Mouse (Mus musculus): ENCODE results near the gene Arpc2.

Arpc2 gene

DNA sequence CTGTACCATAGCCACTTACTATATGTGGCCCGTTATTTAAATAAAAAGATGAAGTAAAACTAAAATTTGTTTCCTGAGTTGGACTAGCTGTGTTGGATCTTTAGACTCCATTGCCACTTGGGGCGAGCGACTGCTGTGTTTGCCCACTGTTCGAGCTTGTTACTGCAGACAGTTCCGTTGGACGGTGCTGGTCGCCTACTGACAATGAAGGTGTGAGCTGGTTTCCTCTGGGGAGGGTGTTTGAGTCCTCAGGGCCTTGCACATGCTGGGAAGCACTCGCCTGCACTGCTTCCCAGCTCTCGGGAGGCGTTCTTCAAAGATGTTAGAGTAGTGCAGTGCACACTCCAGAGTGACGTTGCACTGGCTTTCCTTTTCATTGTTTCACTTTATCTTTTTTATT is 3.7 kb downstream of the Arpc2 start:
- DNase-seq: no peak

DNA sequence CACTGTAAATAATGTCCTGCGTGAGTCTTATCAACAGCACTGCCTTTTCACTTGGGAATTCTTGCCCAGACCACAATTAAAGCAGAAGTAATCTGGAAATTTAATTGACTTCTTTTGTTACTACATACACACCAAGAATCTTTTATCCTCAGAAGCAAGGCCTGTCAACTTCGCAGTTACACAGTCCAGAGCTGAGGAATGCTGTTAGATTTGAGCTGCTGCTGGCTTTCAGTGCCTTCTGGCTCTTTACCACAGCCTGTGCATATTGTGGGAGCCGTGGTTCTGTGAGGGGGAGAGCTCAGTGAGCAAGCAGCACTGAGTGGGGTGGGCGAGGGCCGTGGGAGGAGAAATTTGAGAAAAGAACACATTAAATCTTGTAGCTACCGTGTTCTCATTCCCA is 4.4 kb downstream of the Arpc2 start:
- no peak for DNase-seq

GRCm38 (mm10) chr1:74240832-74241231 is 4.9 kb downstream of the Arpc2 start:
- DNase-seq: no peak

- DNase-seq: no peak
Observed at GRCm38 (mm10) chr1:74245525-74245924, 9.6 kb downstream of the Arpc2 start.

- DNase-seq: no peak
Observed at GRCm38 (mm10) chr1:74248799-74249198, 12.9 kb downstream of the Arpc2 start.

GRCm38 (mm10) chr1:74249331-74249980 is 13.6 kb downstream of the Arpc2 start:
- no peak for DNase-seq

DNA sequence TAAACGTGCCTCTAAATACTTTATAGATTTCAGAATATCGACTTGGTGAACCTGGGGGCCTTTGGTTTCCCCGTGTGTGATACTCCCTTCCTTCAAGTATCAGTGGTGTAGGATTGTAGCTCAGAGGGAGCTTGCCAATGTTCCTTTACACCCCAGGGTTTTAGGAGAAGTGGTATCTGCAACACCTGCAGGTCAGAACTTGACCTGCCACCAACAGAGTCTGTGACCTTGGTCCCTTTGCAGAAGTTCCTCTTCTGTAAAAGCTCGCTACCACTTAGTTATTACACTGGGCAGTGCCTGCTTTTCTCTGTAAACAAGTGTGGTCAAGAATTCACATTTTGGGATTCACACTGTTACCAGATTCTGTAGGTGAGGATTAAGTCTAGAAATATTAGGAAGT is 14.2 kb downstream of the Arpc2 start:
- no peak for DNase-seq

DNA sequence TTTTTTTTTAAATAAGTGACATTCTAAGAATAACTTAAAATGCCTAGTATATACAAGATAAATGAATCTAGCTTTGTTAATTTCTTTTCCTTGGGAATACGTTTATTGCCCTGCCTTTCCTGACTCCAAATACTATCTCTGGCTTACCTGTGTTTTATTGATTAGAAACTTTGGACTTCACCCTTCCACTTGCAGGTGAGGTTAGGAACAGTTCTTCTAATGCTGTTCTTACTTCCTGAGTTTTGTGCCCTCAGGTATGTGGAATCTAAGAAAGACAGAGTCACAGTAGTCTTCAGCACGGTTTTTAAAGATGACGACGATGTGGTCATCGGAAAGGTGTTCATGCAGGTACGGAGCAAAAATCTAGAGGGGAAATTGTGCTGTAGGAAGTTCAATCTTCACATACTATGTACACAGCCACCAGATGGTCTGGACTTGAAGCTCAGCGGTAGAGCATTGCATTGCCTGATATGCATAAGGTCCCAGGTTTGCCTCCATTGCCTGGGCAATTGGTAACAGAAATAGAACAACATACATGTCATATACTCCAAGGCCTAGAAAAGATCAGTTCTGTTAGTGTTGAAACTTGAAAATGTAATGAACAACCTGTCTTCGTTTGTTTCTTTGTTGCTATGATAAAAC is 19.9 kb downstream of the Arpc2 start:
- no peak for DNase-seq

- no peak for DNase-seq
Observed at GRCm38 (mm10) chr1:74256782-74257181, 20.9 kb downstream of the Arpc2 start.

DNA sequence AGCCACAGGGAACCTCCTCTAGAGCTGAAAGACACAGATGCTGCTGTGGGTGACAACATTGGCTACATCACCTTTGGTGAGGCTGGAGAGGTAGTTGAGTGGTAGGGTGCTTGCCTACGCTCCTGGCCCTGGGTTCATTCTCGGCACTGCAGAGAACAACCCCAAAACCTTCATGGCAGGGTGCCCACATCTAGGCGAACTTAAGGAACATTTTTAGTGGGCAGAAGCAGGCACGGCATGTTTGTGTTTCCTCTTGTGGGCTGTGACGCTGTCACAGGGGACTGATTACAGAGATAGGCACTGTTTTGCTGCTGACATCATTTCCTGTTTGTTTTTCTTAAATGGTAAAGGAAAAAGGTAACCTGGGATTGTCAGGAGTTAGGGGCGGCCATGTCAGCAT is 26.6 kb downstream of the Arpc2 start:
- DNase-seq: no peak

GRCm38 (mm10) chr1:74268750-74269149 is 32.9 kb downstream of the Arpc2 start:
- DNase-seq: no peak

DNA sequence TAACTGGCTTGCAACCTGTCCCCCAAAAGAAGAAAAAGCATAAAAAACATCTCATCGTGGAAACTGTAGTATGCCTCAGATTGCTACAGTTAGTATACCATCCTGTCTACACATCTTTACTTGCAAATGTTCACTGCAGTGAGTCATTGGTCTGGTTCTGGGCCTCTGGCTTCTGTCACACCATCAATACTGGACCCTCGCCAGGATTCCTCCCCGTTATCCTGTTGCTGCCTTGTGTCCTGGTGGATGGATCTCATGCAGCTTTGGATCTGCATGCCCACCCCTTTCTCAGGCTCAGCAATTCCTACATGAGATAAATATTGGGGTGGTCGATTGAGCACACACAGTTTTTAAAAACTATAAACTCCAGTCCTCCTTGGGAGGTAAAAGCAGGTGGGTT is 35.8 kb downstream of the Arpc2 start:
- DNase-seq: no peak

GRCm38 (mm10) chr1:74275015-74275414 is 39.1 kb downstream of the Arpc2 start:
- no peak for DNase-seq

- no peak for DNase-seq
Observed at GRCm38 (mm10) chr1:74277041-74277440, 41.2 kb downstream of the Arpc2 start.

DNA sequence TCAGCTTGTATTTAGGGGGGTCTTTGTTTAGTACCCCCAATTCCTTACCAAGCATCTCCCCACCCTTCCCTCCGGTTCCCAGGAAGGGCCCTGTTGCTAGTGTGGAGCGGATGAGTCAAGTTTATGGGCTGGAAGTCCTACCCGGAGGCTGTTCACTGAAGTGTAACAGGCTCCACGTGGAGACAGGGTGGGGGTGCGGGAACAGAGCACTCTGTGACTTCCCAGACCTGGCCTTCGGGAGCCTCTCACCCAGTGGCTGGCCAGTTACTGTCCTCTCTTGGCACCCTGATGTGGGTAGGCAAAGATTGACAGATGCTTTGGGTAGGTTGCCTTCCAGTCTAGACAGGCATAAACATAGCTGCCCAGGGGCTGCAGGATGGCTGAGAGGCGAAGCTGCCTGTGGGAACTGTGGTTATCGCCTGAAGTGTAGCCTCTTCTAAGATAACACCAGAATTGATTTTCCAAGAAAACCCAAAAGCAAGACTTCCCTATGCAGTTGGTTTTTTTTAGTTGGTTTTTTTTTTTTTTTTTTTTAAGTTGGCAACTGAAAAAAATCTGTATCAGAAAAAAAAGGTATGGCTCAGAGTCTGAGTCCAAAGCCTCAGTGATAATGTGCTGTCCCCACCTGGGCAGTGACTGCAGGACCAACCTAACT is 42.1 kb downstream of the Arpc2 start:
- DNase-seq: no peak

- DNase-seq: no peak
Observed at GRCm38 (mm10) chr1:74278538-74278937, 42.7 kb downstream of the Arpc2 start, which contains the start of gene Gpbar1. Gene Gpbar1, plus strand, starts transcription at chr1:74278550.

- DNase-seq: no peak
Observed at GRCm38 (mm10) chr1:74278988-74279387, 43.1 kb downstream of the Arpc2 start.

GRCm38 (mm10) chr1:74280591-74281325 is 44.9 kb downstream of the Arpc2 start:
- peak; percentile 25 for DNase-seq

GRCm38 (mm10) chr1:74281372-74281771 is 45.5 kb downstream of the Arpc2 start:
- DNase-seq: peak; percentile 22

- peak; percentile 35 for DNase-seq
Observed at GRCm38 (mm10) chr1:74281886-74282285, 46.0 kb downstream of the Arpc2 start.

GRCm38 (mm10) chr1:74282896-74283625 is 47.2 kb downstream of the Arpc2 start:
- DNase-seq: peak; percentile 63

- DNase-seq: peak; percentile 84
Observed at GRCm38 (mm10) chr1:74283686-74284463, 48.0 kb downstream of the Arpc2 start.

All from cerebellum, adult 11-12 months (tissue).